Mouse (Mus musculus) embryonic fibroblast, embryonic 13.5 days (primary cell): Measurements from ENCODE around the gene Sel1l. TPM values are rescaled to one million over a fixed set of nuclear protein-coding genes. Genes with fewer than 3 reads are reported as not detected.
"Not testable (repeated sequence)": the region's sequence is repeated elsewhere in the genome, so short reads cannot be mapped to it uniquely, and the experiment has no call there.

Source experiments
- H3K27ac ChIP-seq: 2 replicates; pipeline ENCODE4 v1.5.1; 2012; ENCODE audit warnings: low read length, control low read depth, inconsistent platforms; ENCODE audit not compliant: insufficient read depth
- H3K4me1 ChIP-seq: 2 replicates; pipeline ENCODE4 v1.6.1; 2011; ENCODE audit warnings: low read length; ENCODE audit not compliant: control insufficient read depth, insufficient read depth
- H3K4me3 ChIP-seq: 2 replicates; pipeline ENCODE4 v1.5.1; 2011; ENCODE audit warnings: mild to moderate bottlenecking, control low read depth, low read length; ENCODE audit not compliant: insufficient read depth
- CTCF ChIP-seq: IDR thresholded peaks from 2 replicates; pipeline ENCODE4 v1.5.1; 2011; ENCODE audit warnings: mild to moderate bottlenecking, control low read depth, low read length, moderate library complexity, borderline replicate concordance; ENCODE audit not compliant: insufficient read depth
- POLR2A ChIP-seq: IDR thresholded peaks from 2 replicates; pipeline ENCODE4 v1.6.1; 2011; ENCODE audit warnings: low read depth, mild to moderate bottlenecking, control low read depth, low read length, moderate library complexity
- polyA plus RNA-seq: library from polyadenylated mRNA; stranded (reverse); fragments of >200 nt; gene quantifications from 2 replicates; pipeline ENCODE4 v1.2.4, GENCODE M21; 2011; ENCODE audit warnings: low read depth; ENCODE audit not compliant: missing spikeins, insufficient read length

Gene Sel1l
- polyA plus RNA-seq, 1 experiment: 152 TPM

DNA sequence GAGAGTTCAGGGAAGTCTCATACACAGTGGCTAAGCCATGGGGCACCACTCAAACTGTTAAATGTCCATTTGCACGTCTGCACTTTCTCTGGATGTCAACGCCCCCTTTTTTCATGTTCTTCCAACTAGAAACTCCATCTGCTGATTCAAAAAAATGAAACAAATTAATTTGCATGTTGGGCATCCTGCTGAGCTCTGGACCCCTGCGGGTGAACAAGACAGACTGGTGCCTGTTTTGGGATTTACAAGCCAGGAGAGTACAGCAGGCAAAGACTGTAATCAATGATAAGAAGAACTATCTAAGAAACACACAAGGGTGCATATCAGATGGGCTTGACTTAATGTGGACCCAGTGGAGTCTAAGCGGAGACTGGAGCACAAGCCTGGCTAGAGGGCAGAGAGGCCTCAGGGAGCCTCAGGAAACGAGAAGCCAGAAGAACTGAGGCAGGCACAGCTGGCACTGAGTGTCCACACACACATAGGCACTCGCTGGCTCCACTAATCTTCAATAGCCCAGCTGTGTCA is 48.0 kb downstream of the Sel1l start:
- no peaks in the 10 kb centered on the region for H3K4me1 ChIP-seq
- H3K4me3 ChIP-seq: no peak overlapping the region
- no peak for TF ChIP-seq POLR2A
- TF ChIP-seq CTCF: no peak
- no peak overlapping the region for H3K27ac ChIP-seq

GRCm38 (mm10) chr12:91799821-91800335 is 49.1 kb downstream of the Sel1l start:
- no peak for TF ChIP-seq POLR2A
- TF ChIP-seq CTCF: no peak
- no peaks in the 10 kb centered on the region for H3K4me1 ChIP-seq
- H3K27ac ChIP-seq: no peak overlapping the region
- H3K4me3 ChIP-seq: no peak overlapping the region

DNA sequence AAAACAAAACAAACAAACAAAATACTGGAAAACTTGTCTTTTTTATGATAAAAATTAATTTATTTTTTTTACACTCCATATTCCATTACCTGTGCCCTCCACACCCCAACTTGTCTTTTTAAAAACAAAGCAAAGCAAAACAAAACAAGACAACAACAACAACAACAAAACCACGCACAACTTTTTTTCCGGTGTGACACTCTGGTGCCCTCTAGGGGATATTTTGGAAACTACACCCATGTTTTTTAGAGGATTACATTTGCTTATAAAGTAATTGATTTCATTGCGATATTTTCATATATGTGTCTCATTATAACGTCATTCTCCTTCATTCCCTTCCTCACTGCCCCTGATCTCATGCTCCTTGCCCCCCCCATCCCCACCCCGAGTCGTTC is 49.6 kb downstream of the Sel1l start:
- H3K4me3 ChIP-seq: no peak overlapping the region
- no peak overlapping the region for H3K27ac ChIP-seq
- TF ChIP-seq CTCF: no peak
- H3K4me1 ChIP-seq: no peaks in the 10 kb centered on the region

DNA sequence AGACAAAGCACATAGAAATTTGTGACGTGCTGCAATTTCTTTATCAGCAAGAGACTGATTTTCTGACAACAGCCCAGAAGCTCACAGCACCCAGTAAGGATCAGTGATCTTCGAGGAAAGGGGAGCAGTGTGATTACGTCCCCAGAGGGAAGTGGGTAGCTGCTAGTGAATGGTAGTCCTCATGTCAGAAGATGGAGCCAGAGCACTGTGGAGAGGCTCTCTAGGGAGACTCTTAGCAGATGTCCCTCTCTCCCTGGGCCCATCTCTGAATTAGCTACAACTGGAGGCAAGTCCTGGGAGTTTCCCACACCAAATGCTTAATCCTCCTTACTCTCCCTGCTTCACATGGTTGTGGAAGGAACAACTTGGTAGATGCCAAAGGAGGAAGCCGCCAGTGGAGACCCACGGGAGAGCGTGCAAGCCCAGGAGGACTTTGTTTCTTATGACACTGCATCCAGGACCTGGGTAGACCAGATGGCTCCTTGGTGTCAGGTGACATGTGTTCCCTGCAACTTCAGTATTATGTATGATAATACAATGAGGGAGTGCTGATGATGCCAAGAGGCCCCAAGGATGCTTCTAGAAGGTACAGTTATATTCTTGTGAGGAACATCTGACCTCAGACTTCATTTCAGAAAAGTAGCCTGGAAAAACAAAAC is 50.1 kb downstream of the Sel1l start:
- Histone ChIP-seq H3K4me3 (no peak overlapping the region), H3K27ac (no peak overlapping the region), H3K4me1 (no peaks in the 10 kb centered on the region)
- TF ChIP-seq POLR2A (no peak), CTCF (no peak)

GRCm38 (mm10) chr12:91796774-91797173 is 52.2 kb downstream of the Sel1l start:
- Histone ChIP-seq H3K27ac (no peak overlapping the region), H3K4me1 (no peaks in the 10 kb centered on the region; the same call in 1 of the 2 replicates), H3K4me3 (no peak overlapping the region)
- TF ChIP-seq CTCF (no peak), POLR2A (no peak)

- no peak overlapping the region for H3K4me3 ChIP-seq
- TF ChIP-seq CTCF: no peak
- no peak for TF ChIP-seq POLR2A
- H3K4me1 ChIP-seq: no peaks in the 10 kb centered on the region; the same call in 1 of the 2 replicates
- H3K27ac ChIP-seq: no peak overlapping the region
These were observed 55.7 kb downstream of the Sel1l start for GRCm38 (mm10) chr12:91793266-91793665.

GRCm38 (mm10) chr12:91791822-91792221 is 57.1 kb downstream of the Sel1l start:
- TF ChIP-seq CTCF: no peak
- no peak for TF ChIP-seq POLR2A
- Histone ChIP-seq H3K4me1 (no peaks in the 10 kb centered on the region; the same call in 1 of the 2 replicates), H3K27ac (no peak overlapping the region), H3K4me3 (no peak overlapping the region)

DNA sequence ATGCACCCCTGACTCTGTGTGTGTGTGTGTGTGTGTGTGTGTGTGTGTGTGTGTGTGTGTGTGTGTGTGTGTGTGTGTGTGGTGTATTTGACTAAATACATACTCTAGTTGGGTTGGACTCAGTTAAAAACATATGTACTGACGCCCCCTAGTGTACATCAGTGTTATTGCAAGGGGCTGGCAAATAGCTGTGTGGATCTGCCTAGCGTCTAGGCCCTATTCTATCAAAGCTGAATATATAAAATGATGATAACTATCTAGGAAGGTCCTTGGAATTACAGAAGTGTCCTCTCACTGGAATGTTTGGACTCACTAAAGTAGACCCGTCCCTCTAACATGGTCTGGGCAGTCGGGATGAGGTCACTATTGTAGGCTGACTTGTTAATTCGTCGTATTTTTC is 59.2 kb downstream of the Sel1l start:
- peaks cover 2% of the 10 kb centered on the region for H3K4me1 ChIP-seq
- H3K4me3 ChIP-seq: no peak overlapping the region
- no peak for TF ChIP-seq POLR2A
- TF ChIP-seq CTCF: no peak
- no peak overlapping the region for H3K27ac ChIP-seq

DNA sequence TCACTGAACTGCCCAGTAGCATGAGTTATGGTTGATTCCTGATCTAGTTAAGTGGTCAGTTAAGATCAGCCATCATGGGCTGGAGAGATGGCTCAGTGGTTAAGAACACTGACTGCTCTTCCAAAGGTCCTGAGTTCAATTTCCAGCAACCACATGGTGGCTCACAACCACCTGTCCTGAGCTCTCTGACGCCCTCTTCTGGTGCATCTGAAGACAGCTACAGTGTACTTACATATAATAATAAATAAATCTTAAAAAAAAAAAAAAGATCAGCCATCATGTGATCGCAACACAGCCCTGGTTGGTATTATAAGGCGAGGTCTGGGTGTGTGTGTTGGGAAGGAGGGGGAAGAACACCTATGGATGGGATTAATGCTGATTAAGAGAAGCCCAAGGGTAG is 60.5 kb downstream of the Sel1l start:
- H3K4me1 ChIP-seq, H3K27ac ChIP-seq, H3K4me3 ChIP-seq: not testable (repeated sequence)

GRCm38 (mm10) chr12:91787959-91788437 is 61.0 kb downstream of the Sel1l start, which contains the start of gene Ston2:
Gene Ston2, minus strand, starts transcription at chr12:91788387.
- no peak for TF ChIP-seq CTCF
- TF ChIP-seq POLR2A: no peak
- no peak within 1 kb of the TSS for H3K4me3 ChIP-seq
- H3K4me1 ChIP-seq: peaks cover 2% of the 10 kb centered on the region
- no peak within 1 kb of the TSS for H3K27ac ChIP-seq

GRCm38 (mm10) chr12:91786355-91786754 is 62.6 kb downstream of the Sel1l start:
- no peak overlapping the region for H3K4me3 ChIP-seq
- peaks cover 2% of the 10 kb centered on the region; the same call in 1 of the 2 replicates for H3K4me1 ChIP-seq
- TF ChIP-seq CTCF (no peak), POLR2A (no peak)
- no peak overlapping the region for H3K27ac ChIP-seq
